Mouse (Mus musculus) adrenal gland, postnatal 14 days (tissue): ENCODE measurements around the gene Abat. TPM values are rescaled to one million over a fixed set of nuclear protein-coding genes. Genes with fewer than 3 reads are reported as not detected.
"Not testable (repeated sequence)": the region's sequence is repeated elsewhere in the genome, so short reads cannot be mapped to it uniquely, and the experiment has no call there.

Source experiments
- DNase-seq: peaks from one replicate; pipeline ENCODE4 v3.0.0; 2021; ENCODE audit warnings: mixed read lengths
- total RNA-seq: library from RNA; stranded (reverse); gene quantifications from 2 replicates; pipeline ENCODE4 v1.2.3, GENCODE M21; 2021

Abat gene
- total RNA-seq, 1 experiment from 2014 or later, result 49.6 TPM

GRCm38 (mm10) chr16:8532894-8533293 is 19.7 kb downstream of the Abat start:
- no peak for DNase-seq

- no peak for DNase-seq
Observed at GRCm38 (mm10) chr16:8533477-8533876, 20.2 kb downstream of the Abat start.

GRCm38 (mm10) chr16:8534466-8535200 is 21.4 kb downstream of the Abat start:
- DNase-seq, result no peak

GRCm38 (mm10) chr16:8535411-8535810 is 22.2 kb downstream of the Abat start:
- no peak for DNase-seq

GRCm38 (mm10) chr16:8539150-8539865 is 26.1 kb downstream of the Abat start:
- DNase-seq, result peak; percentile 43

- peak; percentile 90 for DNase-seq
Observed at GRCm38 (mm10) chr16:8540859-8541314, 27.7 kb downstream of the Abat start.

GRCm38 (mm10) chr16:8547836-8548235 is 34.6 kb downstream of the Abat start:
- DNase-seq, result no peak

GRCm38 (mm10) chr16:8549506-8549905 is 36.3 kb downstream of the Abat start:
- DNase-seq, result no peak

- no peak for DNase-seq
Observed at GRCm38 (mm10) chr16:8554351-8554750, 41.1 kb downstream of the Abat start.

- not testable (repeated sequence) for DNase-seq
Observed at GRCm38 (mm10) chr16:8554751-8555150, 41.5 kb downstream of the Abat start.

GRCm38 (mm10) chr16:8555371-8555770 is 42.1 kb downstream of the Abat start:
- DNase-seq, result not testable (repeated sequence)

- no peak for DNase-seq
Observed at GRCm38 (mm10) chr16:8560079-8560478, 46.9 kb downstream of the Abat start.

- DNase-seq, result not testable (repeated sequence)
Observed at GRCm38 (mm10) chr16:8561101-8561500, 47.9 kb downstream of the Abat start.

GRCm38 (mm10) chr16:8561856-8562255 is 48.6 kb downstream of the Abat start:
- DNase-seq, result not testable (repeated sequence)

GRCm38 (mm10) chr16:8562827-8563226 is 49.6 kb downstream of the Abat start:
- not testable (repeated sequence) for DNase-seq

GRCm38 (mm10) chr16:8564836-8565235 is 51.6 kb downstream of the Abat start:
- DNase-seq, result no peak

GRCm38 (mm10) chr16:8565539-8565938 is 52.3 kb downstream of the Abat start:
- no peak for DNase-seq

GRCm38 (mm10) chr16:8566115-8566711 is 53.0 kb downstream of the Abat start:
- peak; percentile 48 for DNase-seq

- DNase-seq, result no peak
Observed at GRCm38 (mm10) chr16:8568881-8569280, 55.7 kb downstream of the Abat start.

- DNase-seq, result no peak
Observed at GRCm38 (mm10) chr16:8570336-8570735, 57.1 kb downstream of the Abat start.

- no peak for DNase-seq
Observed at GRCm38 (mm10) chr16:8570901-8571615, 57.8 kb downstream of the Abat start.

GRCm38 (mm10) chr16:8573041-8573440 is 59.8 kb downstream of the Abat start:
- no peak for DNase-seq
